Mouse (Mus musculus) thymus, adult 2 months (tissue): ENCODE data around the gene Cd84. TPM values are rescaled to one million over a fixed set of nuclear protein-coding genes. Genes with fewer than 3 reads are reported as not detected.

Experiments used
- DNase-seq: peaks from one replicate; pipeline ENCODE4 v3.0.0; 2021
- H3K27ac ChIP-seq: fragments of 200-500 bp; 2 replicates; pipeline ENCODE4 v1.5.1; 2012; ENCODE audit warnings: low read length, control low read depth; ENCODE audit not compliant: control insufficient read depth, insufficient read depth
- H3K27me3 ChIP-seq: fragments of 200-500 bp; 2 replicates; pipeline ENCODE4 v1.6.1; 2012; ENCODE audit warnings: mild to moderate bottlenecking, low read length, moderate library complexity, mixed read lengths; ENCODE audit not compliant: control insufficient read depth, insufficient read depth
- H3K36me3 ChIP-seq: fragments of 200-500 bp; 2 replicates; pipeline ENCODE4 v1.6.1; 2012; ENCODE audit warnings: mild to moderate bottlenecking, low read length, moderate library complexity; ENCODE audit not compliant: control insufficient read depth, insufficient read depth
- H3K4me1 ChIP-seq: fragments of 200-500 bp; replicated peaks from 2 replicates; pipeline ENCODE4 v1.6.1; 2012; ENCODE audit warnings: low read length; ENCODE audit not compliant: control insufficient read depth, insufficient read depth
- H3K4me3 ChIP-seq: fragments of 200-500 bp; 2 replicates; pipeline ENCODE4 v1.5.1; 2012; ENCODE audit warnings: mild to moderate bottlenecking, low read length, control low read depth, moderate library complexity; ENCODE audit not compliant: control insufficient read depth, insufficient read depth
- CTCF ChIP-seq: fragments of 200-500 bp; IDR thresholded peaks from 2 replicates; pipeline ENCODE4 v1.5.1; 2012; ENCODE audit warnings: mild to moderate bottlenecking, control low read depth, low read length, moderate library complexity, borderline replicate concordance; ENCODE audit not compliant: control insufficient read depth, poor library complexity, insufficient read depth; ENCODE audit errors: extremely low read depth
- POLR2A ChIP-seq: fragments of 200-500 bp; IDR thresholded peaks from 2 replicates; pipeline ENCODE4 v1.6.1; 2012; ENCODE audit warnings: mild to moderate bottlenecking, low read length, control low read depth, moderate library complexity; ENCODE audit not compliant: control insufficient read depth, poor library complexity, insufficient read depth; ENCODE audit errors: extremely low read depth
- WGBS: fragments of 180-500 bp; shearing (Covaris S2); methylation state at CpG from one replicate; pipeline ENCODE4 v1.1.7; 2018; 5-methylcytosine and 5-hydroxymethylcytosine counted together
- polyA plus RNA-seq: library from polyadenylated mRNA; depleted of rRNA; stranded (reverse); fragments of >200 nt; gene quantifications from 2 replicates; pipeline ENCODE4 v1.2.3, GENCODE M21; 2012

Cd84 gene
- polyA plus RNA-seq, 1 experiment: 27.8 TPM

- WGBS: 98% methylated on average over 1 of the region's 1 CpGs
- H3K27ac ChIP-seq: no peak overlapping the region
- TF ChIP-seq POLR2A (no peak), CTCF (no peak)
- H3K27me3 ChIP-seq: no peaks in the 10 kb centered on the region
- 0 out of 2 replicates have a peak, but pooled peaks cover 2% of the 10 kb centered on the region for H3K4me1 ChIP-seq
- no peak overlapping the region for H3K4me3 ChIP-seq
- H3K36me3 ChIP-seq: no peaks in the 10 kb centered on the region
- DNase-seq: no peak
Measured at GRCm38 (mm10) chr1:171904011-171904410, 64.5 kb downstream of the Cd84 start.

- H3K27ac ChIP-seq: peak overlapping the region; percentile 74
- peaks cover 17% of the 10 kb centered on the region; the same call in 1 of the 2 replicates for H3K36me3 ChIP-seq
- no peaks in the 10 kb centered on the region for H3K27me3 ChIP-seq
- peak; percentile 39 for DNase-seq
- no peak for TF ChIP-seq CTCF
- TF ChIP-seq POLR2A: no peak
- H3K4me3 ChIP-seq: no peak overlapping the region; the same call in 1 of the 2 replicates
- 57% methylated on average over 13 of the region's 13 CpGs for WGBS
- peaks cover 21% of the 10 kb centered on the region for H3K4me1 ChIP-seq
Measured at GRCm38 (mm10) chr1:171915638-171916458, 76.4 kb downstream of the Cd84 start.

DNA sequence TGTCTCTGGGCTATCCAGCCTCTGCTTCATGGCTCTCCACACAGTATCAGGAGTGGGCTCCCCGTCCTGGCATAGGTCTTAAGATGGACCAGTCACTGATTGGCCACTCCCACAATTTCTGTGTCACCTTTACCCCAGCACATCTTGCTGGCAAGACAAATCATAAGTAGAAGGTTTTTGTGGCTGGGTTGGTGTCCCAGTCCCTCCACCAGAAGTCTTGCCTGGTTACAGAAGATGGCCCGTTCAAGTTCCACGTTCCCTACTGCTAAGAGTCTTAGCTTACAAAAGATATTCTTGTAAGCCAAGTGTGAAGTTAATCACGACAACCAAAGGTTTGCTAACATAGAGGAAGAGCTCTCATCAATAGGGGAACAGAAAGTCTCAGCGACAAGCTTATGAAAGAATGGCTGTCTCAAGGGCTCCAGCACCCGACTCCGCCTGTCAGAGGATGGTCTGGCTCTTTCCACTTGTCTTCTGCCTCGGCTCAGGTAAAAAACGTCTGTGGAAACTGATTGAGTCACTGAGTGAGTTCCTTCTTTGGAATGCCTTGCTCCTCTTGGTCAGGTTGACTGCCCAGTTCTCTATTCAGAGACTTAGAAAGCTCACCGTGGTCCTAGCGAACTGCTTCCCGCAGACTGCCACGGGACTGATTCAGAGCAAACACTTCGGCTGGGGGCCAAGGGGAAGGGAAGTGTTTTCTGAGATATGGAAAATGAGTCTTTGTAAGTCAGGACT is 78.0 kb downstream of the Cd84 start, which contains the start of gene Slamf6:
Slamf6 (plus strand) TSS at position 211 of the 735 bp plus-strand sequence.
- peak; percentile 61 for DNase-seq
- H3K27ac ChIP-seq: peak within 1 kb of the TSS; percentile 93
- H3K4me3 ChIP-seq: peak within 1 kb of the TSS; percentile 58
- peaks cover 26% of the 10 kb centered on the region for H3K4me1 ChIP-seq
- 7% methylated on average over 14 of the region's 14 CpGs for WGBS
- no peak for TF ChIP-seq CTCF
- peak; percentile 19; the same call in 1 of the 2 replicates for TF ChIP-seq POLR2A
- H3K36me3 ChIP-seq: peaks cover 8% of the 10 kb centered on the region; the same call in 1 of the 2 replicates
- H3K27me3 ChIP-seq: no peaks in the 10 kb centered on the region

- no peak for TF ChIP-seq CTCF
- TF ChIP-seq POLR2A: no peak
- WGBS: 26% methylated on average over 12 of the region's 12 CpGs
- H3K27ac ChIP-seq: peak overlapping the region; percentile 93; the same call in 1 of the 2 replicates
- H3K4me1 ChIP-seq: peaks cover 29% of the 10 kb centered on the region
- no peak for DNase-seq
- peak overlapping the region; percentile 58 for H3K4me3 ChIP-seq
- no peaks in the 10 kb centered on the region for H3K27me3 ChIP-seq
- H3K36me3 ChIP-seq: no peaks in the 10 kb centered on the region
Measured at GRCm38 (mm10) chr1:171918136-171918920, 78.8 kb downstream of the Cd84 start.

- Histone ChIP-seq H3K4me3 (peak overlapping the region; percentile 4), H3K4me1 (peaks cover 33% of the 10 kb centered on the region), H3K36me3 (peaks cover 5% of the 10 kb centered on the region; the same call in 1 of the 2 replicates), H3K27ac (peak overlapping the region; percentile 99), H3K27me3 (no peaks in the 10 kb centered on the region)
- TF ChIP-seq POLR2A: peak; percentile 73
- TF ChIP-seq CTCF: no peak
- DNase-seq: peak; percentile 86
- 6% methylated on average over 5 of the region's 5 CpGs for WGBS
Measured at GRCm38 (mm10) chr1:171919193-171919592, 79.7 kb downstream of the Cd84 start.

- H3K4me3 ChIP-seq: peak overlapping the region; percentile 22
- peaks cover 13% of the 10 kb centered on the region; the same call in 1 of the 2 replicates for H3K36me3 ChIP-seq
- H3K27me3 ChIP-seq: no peaks in the 10 kb centered on the region
- 74% methylated on average over 6 of the region's 6 CpGs for WGBS
- peak; percentile 27 for DNase-seq
- TF ChIP-seq CTCF (no peak), POLR2A (no peak)
- peak overlapping the region; percentile 99 for H3K27ac ChIP-seq
- H3K4me1 ChIP-seq: peaks cover 33% of the 10 kb centered on the region
Measured at GRCm38 (mm10) chr1:171919901-171920510, 80.5 kb downstream of the Cd84 start.
